Mouse (Mus musculus) forebrain, embryonic 12.5 days (tissue): ENCODE results near the gene Pwwp2b. TPM values are rescaled to one million over a fixed set of nuclear protein-coding genes. Genes with fewer than 3 reads are reported as not detected.
A peak's percentile ranks its signal among the peaks of the same experiment; 100 is the strongest.

Experiments used
- ATAC-seq: fragments of 200-750 bp; cut with Nextera tagmentation; 2 replicates; pipeline ENCODE4 v1.8.0; 2017; ENCODE audit warnings: moderate TSS enrichment; ENCODE audit not compliant: low FRiP score
- H3K27ac ChIP-seq: fragments of 300-500 bp; sonication (generic); 2 replicates; pipeline ENCODE4 v1.5.1; 2016; ENCODE audit warnings: mild to moderate bottlenecking
- H3K27me3 ChIP-seq: fragments of 300-500 bp; sonication (generic); 2 replicates; pipeline ENCODE4 v1.6.1; 2016; ENCODE audit warnings: mild to moderate bottlenecking
- H3K36me3 ChIP-seq: fragments of 300-500 bp; sonication (generic); replicated peaks from 2 replicates; pipeline ENCODE4 v1.6.1; 2016; ENCODE audit warnings: mild to moderate bottlenecking
- H3K4me1 ChIP-seq: fragments of 300-500 bp; sonication (generic); 2 replicates; pipeline ENCODE4 v1.6.1; 2016
- H3K4me2 ChIP-seq: fragments of 300-500 bp; sonication (generic); 2 replicates; pipeline ENCODE4 v1.6.1; 2016; ENCODE audit warnings: mild to moderate bottlenecking, moderate library complexity
- H3K4me3 ChIP-seq: fragments of 300-500 bp; sonication (generic); replicated peaks from 2 replicates; pipeline ENCODE4 v1.5.1; 2016; ENCODE audit warnings: mild to moderate bottlenecking
- H3K9ac ChIP-seq: fragments of 300-500 bp; sonication (generic); 2 replicates; pipeline ENCODE4 v1.6.1; 2016; ENCODE audit warnings: mild to moderate bottlenecking
- H3K9me3 ChIP-seq: fragments of 300-500 bp; sonication (generic); 2 replicates; pipeline ENCODE4 v1.6.1; 2016
- WGBS: fragments of 180-500 bp; shearing (Covaris S2); methylation state at CpG from one replicate; pipeline ENCODE4 v1.1.7; 2016; 5-methylcytosine and 5-hydroxymethylcytosine counted together
- polyA plus RNA-seq: library from polyadenylated mRNA; unstranded; fragments of >200 nt; fragmentation: Nextera tagmentation; extraction: Ambion mirVana; gene quantifications from 2 replicates; pipeline ENCODE4 v1.2.1, GENCODE M21; 2016

The Pwwp2b gene
- polyA plus RNA-seq, 1 experiment from 2014 or later: 4.0 TPM

DNA sequence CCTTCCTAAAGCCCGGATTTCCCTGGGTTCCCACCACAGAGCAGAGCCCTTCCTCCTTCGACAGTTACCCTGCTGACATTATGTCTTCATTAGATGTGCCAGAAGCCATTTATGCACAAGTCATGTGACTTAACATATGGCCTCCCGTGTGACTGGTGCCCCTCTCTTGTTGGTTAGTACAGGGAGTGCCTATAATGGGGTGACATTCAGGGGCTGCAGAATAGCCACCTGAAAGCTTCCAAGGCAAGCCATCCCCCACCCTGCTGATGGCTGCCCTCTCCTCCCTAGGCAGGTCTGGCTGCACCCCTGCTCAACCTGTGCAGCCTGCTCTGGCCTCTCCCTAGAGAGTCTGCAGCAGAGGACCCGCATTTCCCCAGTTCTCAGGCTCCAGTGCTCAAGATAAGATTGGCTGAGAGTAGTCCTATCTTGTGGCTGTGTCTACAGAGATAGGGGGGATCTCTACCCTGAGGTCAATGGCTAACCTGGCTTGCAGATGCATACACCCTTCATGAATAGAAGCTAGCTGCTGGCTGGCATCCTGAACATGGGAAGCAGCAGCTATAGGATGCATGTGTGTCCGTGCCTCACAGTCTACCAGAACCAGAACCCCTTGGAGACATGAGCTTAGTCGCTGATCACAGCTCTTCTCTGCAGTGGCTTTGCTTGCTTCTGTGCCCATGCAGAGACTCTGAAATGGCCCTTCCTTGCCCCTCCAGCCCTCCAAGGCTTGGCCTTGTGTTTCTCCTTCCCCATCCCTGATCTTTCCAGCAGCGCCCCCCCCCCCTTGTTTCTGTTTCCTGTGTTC, 1.3 kb downstream of the Pwwp2b start:
- Histone ChIP-seq H3K4me3 (peak overlapping the region; percentile 64), H3K4me1 (peaks cover 36% of the 10 kb centered on the region), H3K36me3 (no peaks in the 10 kb centered on the region), H3K27me3 (peaks cover 63% of the 10 kb centered on the region), H3K27ac (no peak overlapping the region), H3K9me3 (no peaks in the 10 kb centered on the region), H3K9ac (no peak overlapping the region), H3K4me2 (peak overlapping the region; percentile 96)
- WGBS: 41% methylated on average over 7 of the region's 7 CpGs
- ATAC-seq: no peak

DNA sequence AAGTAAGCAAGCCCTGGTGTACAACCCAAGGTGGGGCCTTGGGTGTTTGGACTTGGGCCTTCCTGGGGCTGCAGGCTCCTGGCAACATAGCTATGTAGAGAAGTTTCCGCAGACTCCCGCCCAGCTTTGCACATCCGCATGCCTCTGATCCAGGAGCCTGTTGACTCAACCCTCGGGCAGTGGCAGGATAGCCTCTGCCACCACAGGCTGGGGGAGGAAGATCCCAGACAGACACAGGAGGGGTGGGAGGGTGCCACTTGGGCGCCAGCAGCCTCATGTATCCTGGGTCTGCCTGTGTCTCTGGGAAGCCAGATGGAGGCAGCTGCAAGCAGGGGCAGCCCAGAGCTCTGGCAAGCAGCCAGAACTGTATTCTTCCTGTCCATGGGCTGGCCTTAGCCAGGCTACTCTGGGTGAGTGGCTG, 3.6 kb downstream of the Pwwp2b start:
- Histone ChIP-seq H3K4me2 (no peak overlapping the region), H3K4me1 (peaks cover 33% of the 10 kb centered on the region), H3K27me3 (peaks cover 52% of the 10 kb centered on the region), H3K36me3 (0 out of 2 replicates have a peak, but pooled peaks cover 7% of the 10 kb centered on the region), H3K9ac (no peak overlapping the region), H3K4me3 (no peak overlapping the region), H3K9me3 (no peaks in the 10 kb centered on the region), H3K27ac (no peak overlapping the region)
- 81% methylated on average over 5 of the region's 5 CpGs for WGBS
- ATAC-seq: no peak

DNA sequence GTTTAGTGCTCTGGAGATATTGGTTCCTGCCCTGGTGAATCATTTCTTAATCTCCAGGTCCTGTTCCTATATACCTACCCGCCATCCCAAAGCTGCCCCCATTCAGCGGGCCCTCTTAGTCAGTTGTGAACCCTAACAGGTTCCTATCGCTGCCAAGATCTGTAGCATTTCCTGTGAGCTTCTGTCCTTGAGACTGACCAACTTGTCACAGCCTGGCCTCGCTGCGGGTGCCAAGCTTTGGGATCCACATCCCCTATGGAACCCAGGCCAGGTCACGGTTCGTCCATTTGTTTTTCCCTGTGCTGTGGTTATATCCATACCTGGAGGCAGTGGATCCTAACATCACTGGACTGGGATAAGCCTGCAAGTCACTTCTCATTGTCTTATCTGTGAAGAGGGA, 4.3 kb downstream of the Pwwp2b start:
- Histone ChIP-seq H3K36me3 (0 out of 2 replicates have a peak, but pooled peaks cover 7% of the 10 kb centered on the region), H3K27me3 (peaks cover 45% of the 10 kb centered on the region), H3K4me1 (peaks cover 28% of the 10 kb centered on the region), H3K4me2 (no peak overlapping the region), H3K4me3 (no peak overlapping the region), H3K9ac (no peak overlapping the region), H3K9me3 (no peaks in the 10 kb centered on the region), H3K27ac (no peak overlapping the region)
- WGBS: 90% methylated on average over 7 of the region's 7 CpGs
- ATAC-seq: no peak

DNA sequence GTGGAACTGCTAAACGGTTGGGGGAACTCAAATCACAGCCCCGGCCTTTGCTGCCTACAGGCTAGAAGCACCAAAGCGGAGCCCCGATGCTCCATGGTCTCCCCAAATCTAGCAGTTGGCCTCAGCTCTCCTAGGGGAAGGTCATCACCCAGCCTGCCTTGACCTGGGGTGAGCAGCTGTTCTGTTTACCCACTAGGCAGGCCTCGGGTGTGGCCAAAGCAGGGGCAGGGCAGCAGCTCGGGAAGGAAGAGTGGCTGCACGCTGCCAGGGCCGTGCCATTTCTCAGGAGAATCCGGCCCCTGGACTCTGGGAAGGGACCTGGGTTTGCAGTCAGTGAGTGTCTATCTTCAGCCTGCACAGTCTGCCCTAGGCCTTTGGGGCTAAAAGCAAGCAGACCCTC, 4.7 kb downstream of the Pwwp2b start:
- H3K36me3 ChIP-seq: 0 out of 2 replicates have a peak, but pooled peaks cover 7% of the 10 kb centered on the region
- 75% methylated on average over 9 of the region's 9 CpGs for WGBS
- H3K9ac ChIP-seq: no peak overlapping the region
- H3K4me2 ChIP-seq: no peak overlapping the region
- peaks cover 24% of the 10 kb centered on the region for H3K4me1 ChIP-seq
- no peak overlapping the region for H3K4me3 ChIP-seq
- H3K9me3 ChIP-seq: no peaks in the 10 kb centered on the region
- no peak overlapping the region for H3K27ac ChIP-seq
- no peak for ATAC-seq
- peaks cover 41% of the 10 kb centered on the region for H3K27me3 ChIP-seq

DNA sequence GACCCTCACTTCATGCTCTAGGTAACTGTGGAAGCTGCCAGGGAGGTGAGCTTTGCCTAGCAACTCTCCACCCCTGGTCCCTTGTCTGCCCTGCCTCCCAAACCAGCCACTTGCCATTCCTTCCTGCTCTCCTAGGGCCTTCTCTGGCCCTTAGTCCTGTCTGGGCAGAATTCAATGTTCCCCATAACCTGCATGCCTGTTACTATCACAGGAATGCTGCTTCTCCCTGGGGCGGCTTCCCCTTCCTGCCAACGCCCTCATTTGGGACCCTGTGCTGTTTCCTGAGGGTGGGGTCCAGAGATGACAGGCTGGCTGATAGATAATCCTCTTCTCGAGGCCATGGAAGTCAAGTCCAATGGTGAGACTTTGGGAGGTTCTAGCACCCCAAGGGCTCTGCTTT, 5.2 kb downstream of the Pwwp2b start:
- H3K36me3 ChIP-seq: 0 out of 2 replicates have a peak, but pooled peaks cover 7% of the 10 kb centered on the region
- WGBS: 73% methylated on average over 3 of the region's 3 CpGs
- H3K4me1 ChIP-seq: peaks cover 23% of the 10 kb centered on the region
- H3K4me3 ChIP-seq: no peak overlapping the region
- H3K9me3 ChIP-seq: no peaks in the 10 kb centered on the region
- peaks cover 38% of the 10 kb centered on the region for H3K27me3 ChIP-seq
- H3K9ac ChIP-seq: no peak overlapping the region
- H3K27ac ChIP-seq: no peak overlapping the region
- no peak overlapping the region for H3K4me2 ChIP-seq
- ATAC-seq: no peak

DNA sequence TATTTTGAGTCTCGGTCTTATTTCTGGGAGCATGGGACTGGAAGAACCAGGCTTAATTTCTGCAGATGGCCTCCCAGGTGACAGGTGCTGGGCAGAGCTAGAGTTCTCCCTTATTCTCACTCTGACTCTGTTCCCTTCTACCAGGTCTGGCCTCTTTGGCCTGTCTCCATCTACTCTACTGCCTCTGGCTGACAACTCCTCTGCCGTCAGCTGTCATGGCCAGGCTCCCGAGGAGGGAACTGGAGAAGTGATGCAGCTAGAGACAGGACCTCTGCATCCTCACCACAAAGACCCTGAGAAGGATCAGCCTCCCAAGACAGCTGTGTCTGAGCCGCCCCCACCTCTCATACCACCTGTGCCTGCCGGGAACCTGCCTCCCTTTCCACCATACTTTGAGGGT, 6.3 kb downstream of the Pwwp2b start:
- Histone ChIP-seq H3K27me3 (peaks cover 26% of the 10 kb centered on the region), H3K36me3 (0 out of 2 replicates have a peak, but pooled peaks cover 7% of the 10 kb centered on the region), H3K9me3 (no peaks in the 10 kb centered on the region), H3K27ac (no peak overlapping the region), H3K4me2 (no peak overlapping the region), H3K4me1 (peaks cover 12% of the 10 kb centered on the region), H3K9ac (no peak overlapping the region), H3K4me3 (no peak overlapping the region)
- no peak for ATAC-seq
- 88% methylated on average over 5 of the region's 5 CpGs for WGBS

DNA sequence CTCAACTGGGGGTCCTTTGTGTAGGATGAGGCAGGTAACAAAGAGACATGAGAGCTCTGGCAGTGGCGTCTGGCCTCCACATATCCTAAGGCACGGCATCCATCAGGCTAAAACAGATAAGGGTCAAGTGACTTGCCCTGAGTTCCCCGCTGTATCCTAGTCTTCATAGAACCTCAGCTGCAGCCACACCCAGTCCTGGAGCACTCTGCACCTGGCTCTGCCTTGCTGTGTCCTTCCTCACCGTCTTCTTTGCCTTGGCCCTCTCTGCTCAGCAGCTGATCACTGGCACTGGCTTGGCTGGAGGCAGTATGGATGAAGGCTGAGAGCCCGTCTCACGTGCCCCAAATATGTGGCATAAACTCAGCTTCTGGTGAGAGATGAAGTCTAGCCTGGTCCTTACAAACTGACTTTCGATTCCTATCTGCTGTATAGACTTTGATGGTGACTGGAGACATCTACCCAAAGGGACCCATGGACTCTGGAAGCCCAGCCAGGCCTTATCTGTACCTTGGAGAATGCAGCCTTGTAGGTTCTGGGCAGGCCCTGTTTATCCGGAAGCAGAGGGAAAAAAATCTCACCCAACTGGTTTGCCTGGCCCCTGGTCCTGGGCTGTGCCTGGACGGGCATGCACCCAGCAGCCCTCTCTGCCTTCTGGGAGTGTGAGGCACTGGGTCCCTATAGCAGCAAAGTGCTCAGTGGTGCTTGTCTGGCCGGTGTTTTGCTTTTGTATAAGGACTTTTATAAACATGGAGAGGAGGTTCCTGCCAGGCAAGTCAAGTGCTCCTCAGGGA, 9.7 kb downstream of the Pwwp2b start:
- 0 out of 2 replicates have a peak, but pooled peaks cover 3% of the 10 kb centered on the region for H3K27me3 ChIP-seq
- no peak overlapping the region for H3K4me3 ChIP-seq
- 77% methylated on average over 10 of the region's 10 CpGs for WGBS
- no peak overlapping the region for H3K4me2 ChIP-seq
- no peak for ATAC-seq
- 0 out of 2 replicates have a peak, but pooled peaks cover 7% of the 10 kb centered on the region for H3K36me3 ChIP-seq
- no peaks in the 10 kb centered on the region for H3K4me1 ChIP-seq
- H3K27ac ChIP-seq: no peak overlapping the region
- H3K9ac ChIP-seq: no peak overlapping the region
- H3K9me3 ChIP-seq: no peaks in the 10 kb centered on the region

DNA sequence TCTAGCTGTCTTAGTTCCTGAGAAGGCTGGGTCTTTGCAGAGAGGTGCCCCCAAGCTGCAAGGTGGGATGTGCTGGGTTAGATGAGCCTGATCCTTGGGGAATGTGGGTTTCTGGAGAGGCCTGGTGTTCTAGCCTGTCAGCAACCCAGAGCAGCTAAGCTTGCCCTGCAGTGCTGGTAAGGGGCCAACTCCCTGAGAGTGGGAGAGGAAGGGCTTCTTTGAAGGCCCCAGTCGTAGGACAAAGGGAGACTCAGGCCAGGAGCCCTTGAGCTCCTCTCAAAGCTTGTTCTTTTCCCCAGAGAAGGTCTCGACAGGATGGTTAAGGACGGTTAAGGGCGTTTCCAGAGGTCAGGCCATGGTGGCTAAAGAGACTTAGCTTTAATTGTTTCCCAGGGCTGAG, 16.1 kb downstream of the Pwwp2b start:
- Histone ChIP-seq H3K4me1 (no peaks in the 10 kb centered on the region), H3K27ac (no peak overlapping the region), H3K27me3 (no peaks in the 10 kb centered on the region), H3K9ac (no peak overlapping the region), H3K4me2 (no peak overlapping the region), H3K4me3 (no peak overlapping the region), H3K9me3 (no peaks in the 10 kb centered on the region), H3K36me3 (no peaks in the 10 kb centered on the region)
- ATAC-seq: no peak
- 21% methylated on average over 4 of the region's 4 CpGs for WGBS

DNA sequence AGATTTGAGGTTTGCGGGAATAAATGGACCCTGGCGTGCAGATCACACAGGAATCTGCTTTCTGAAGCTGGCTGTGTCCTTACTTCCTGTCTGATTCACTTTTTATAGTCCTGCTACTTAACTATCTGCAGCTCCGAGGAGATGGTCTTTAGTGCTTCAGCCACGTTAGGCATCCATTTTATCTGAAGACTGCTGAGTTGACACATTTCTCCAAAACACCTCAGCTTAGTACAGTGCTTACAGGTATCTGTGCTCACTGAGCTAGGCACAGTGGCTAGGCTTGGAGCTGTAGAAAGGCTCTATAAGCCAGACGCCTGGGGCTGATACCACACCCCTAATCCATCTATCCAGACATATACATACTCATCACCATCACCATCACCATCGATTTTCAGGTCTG, 17.4 kb downstream of the Pwwp2b start:
- H3K27me3 ChIP-seq: no peaks in the 10 kb centered on the region
- H3K9me3 ChIP-seq: no peaks in the 10 kb centered on the region
- ATAC-seq: no peak
- 83% methylated on average over 6 of the region's 6 CpGs for WGBS
- no peaks in the 10 kb centered on the region for H3K4me1 ChIP-seq
- H3K36me3 ChIP-seq: no peaks in the 10 kb centered on the region
- H3K27ac ChIP-seq: no peak overlapping the region
- no peak overlapping the region for H3K4me2 ChIP-seq
- H3K9ac ChIP-seq: no peak overlapping the region
- H3K4me3 ChIP-seq: no peak overlapping the region

DNA sequence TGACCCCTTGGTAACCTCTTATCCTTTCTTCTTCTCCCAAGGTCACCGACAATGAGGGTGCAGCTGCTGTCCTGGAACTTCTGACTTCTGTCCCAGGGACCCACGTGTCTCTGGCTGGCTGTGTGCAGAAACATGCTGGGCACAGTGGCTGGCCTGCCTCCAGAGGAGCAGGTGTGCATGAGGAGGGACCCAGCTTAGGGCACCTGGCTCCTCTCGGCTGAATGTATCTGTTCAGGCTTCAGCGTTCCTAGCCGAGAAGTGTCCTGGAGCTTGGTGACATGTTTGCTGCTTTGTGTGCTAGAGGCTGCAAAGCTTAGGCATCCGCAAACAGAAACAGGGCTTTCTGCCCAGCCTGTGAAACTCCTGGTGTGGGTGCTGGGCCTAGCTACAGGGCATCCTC, 18.1 kb downstream of the Pwwp2b start:
- 84% methylated on average over 6 of the region's 6 CpGs for WGBS
- Histone ChIP-seq H3K4me3 (no peak overlapping the region), H3K4me1 (no peaks in the 10 kb centered on the region), H3K27me3 (no peaks in the 10 kb centered on the region), H3K4me2 (no peak overlapping the region), H3K27ac (0 out of 2 replicates have a peak overlapping the region, but pooled peaks have one; percentile 20), H3K36me3 (no peaks in the 10 kb centered on the region), H3K9me3 (no peaks in the 10 kb centered on the region), H3K9ac (no peak overlapping the region)
- no peak for ATAC-seq

DNA sequence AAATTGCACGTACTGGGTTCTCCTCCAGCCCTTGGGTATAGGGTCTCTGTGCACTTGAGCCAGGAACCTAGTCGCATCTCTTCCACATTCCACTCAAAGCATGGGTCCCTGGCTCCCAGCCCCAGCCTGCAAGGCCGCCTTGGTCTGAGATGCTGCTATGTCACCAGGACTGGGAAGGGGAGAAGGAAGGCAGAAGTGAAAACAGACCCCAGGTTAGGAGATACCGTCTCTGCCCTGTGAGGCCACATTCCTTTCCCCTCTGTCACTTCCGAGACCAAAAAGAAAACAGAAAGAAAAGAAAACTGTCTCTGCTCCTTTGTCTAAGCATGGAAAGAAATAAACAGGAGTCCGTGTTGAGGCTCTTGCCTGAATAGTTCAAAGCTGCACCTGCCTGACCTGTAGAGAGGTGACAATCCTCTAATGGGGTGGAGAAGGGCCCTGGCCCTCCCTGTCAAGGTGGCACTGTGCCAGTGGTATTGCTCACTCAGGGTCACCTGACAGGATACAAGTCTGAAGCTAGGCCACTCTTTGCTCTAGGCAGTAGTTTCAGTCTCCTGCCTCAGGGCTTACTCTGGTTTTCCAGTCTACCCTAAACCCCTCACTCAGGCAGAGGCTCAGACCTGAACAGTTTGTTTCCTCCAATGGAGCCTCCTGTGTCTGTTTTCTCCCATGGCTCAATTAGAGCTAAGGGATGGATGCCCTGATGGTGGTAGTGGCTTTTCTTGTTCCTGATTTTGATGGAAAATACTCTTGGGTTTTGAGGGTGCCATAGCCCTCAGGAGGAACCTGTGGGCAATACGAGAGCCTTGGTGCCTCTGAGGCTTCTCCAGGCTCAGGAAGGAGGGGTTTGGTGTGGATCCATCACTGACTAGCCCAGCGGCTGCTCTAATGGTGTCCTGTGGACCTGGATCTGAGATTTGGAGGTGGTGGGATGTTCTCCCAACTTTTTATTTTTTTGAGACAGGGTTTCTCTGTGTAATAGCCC, 18.9 kb downstream of the Pwwp2b start:
- WGBS: 72% methylated on average over 8 of the region's 8 CpGs
- Histone ChIP-seq H3K27me3 (no peaks in the 10 kb centered on the region), H3K4me1 (no peaks in the 10 kb centered on the region), H3K9me3 (no peaks in the 10 kb centered on the region), H3K36me3 (no peaks in the 10 kb centered on the region), H3K4me2 (no peak overlapping the region), H3K9ac (no peak overlapping the region), H3K4me3 (no peak overlapping the region), H3K27ac (0 out of 2 replicates have a peak overlapping the region, but pooled peaks have one; percentile 20)
- no peak for ATAC-seq

DNA sequence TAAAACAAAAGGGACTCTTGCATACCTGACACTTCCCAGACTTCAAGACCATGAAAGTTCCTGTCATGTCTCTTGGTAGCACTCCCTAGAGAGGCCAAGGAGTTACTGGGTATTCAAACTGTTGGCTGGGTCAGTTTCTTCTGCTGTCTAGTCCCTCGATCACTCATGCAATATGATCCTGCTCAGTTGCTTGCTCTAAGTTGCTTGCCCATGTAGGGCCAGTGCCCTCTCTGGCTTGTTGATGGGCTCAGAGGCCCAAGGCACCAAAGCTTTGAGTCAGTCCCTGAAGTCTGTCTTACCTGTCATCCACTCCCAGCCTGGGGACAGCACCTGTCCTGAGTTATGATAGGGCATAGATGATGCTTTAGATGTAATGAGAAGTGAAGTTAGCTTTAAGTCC, 22.5 kb downstream of the Pwwp2b start:
- H3K27ac ChIP-seq: no peak overlapping the region
- no peaks in the 10 kb centered on the region for H3K9me3 ChIP-seq
- 97% methylated on average over 1 of the region's 1 CpGs for WGBS
- no peak overlapping the region for H3K9ac ChIP-seq
- no peak overlapping the region for H3K4me3 ChIP-seq
- no peaks in the 10 kb centered on the region for H3K4me1 ChIP-seq
- H3K4me2 ChIP-seq: no peak overlapping the region
- H3K36me3 ChIP-seq: no peaks in the 10 kb centered on the region
- ATAC-seq: no peak
- no peaks in the 10 kb centered on the region for H3K27me3 ChIP-seq
